Mouse (Mus musculus): ENCODE results near the gene Dll4. TPM values are rescaled to one million over a fixed set of nuclear protein-coding genes. Genes with fewer than 3 reads are reported as not detected.
A peak's percentile ranks its signal among the peaks of the same experiment; 100 is the strongest.

Dll4 gene
- polyA plus RNA-seq, 1 experiment, result 4.1 TPM

DNA sequence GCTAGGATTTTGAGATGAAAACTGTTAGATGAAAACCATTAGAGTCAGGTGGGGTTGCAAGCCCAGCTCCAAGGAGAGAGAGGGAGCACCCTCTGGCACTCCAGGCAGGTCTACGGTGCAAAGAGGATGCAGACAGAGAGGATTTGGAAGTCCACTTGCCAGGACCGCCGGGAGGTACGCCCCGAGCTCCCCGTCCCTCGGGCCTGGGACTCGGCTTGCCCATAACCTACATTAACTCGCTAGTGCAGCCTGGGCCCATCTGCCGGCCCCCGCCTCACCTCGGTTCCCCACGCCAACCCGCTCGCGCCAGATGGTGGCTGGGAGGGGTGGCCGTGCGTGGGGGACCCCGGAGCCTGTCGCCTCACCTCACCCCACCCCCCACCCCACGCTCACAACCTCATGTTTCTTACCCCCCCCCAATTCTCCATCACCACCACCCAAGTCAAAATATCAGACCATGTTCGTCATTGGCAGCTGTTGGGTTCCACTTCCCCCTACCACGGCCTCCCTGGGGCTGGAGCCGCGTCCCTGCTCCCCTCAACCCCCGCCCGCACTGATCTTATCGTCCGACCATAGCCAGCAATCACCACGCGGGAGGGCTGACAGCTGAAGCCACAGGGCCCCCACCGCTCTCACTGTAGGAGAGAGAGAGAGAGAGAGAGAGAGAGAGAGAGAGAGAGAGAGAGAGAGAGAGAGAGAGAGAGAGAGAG is 1.6 kb upstream of the Dll4 start:
- 36% methylated on average over 31 of the region's 32 CpGs for WGBS
- no peak overlapping the region for H3K4me3 ChIP-seq (replicated peaks; ENCODE audit: insufficient read depth, low read depth, low read length)
- TF ChIP-seq CTCF (IDR thresholded peaks at IDR 0.05; ENCODE audit: borderline replicate concordance, insufficient read depth, low read depth, low read length) (no peak), POLR2A (IDR thresholded peaks at IDR 0.05; ENCODE audit: borderline replicate concordance, insufficient read depth, low read length) (no peak)

DNA sequence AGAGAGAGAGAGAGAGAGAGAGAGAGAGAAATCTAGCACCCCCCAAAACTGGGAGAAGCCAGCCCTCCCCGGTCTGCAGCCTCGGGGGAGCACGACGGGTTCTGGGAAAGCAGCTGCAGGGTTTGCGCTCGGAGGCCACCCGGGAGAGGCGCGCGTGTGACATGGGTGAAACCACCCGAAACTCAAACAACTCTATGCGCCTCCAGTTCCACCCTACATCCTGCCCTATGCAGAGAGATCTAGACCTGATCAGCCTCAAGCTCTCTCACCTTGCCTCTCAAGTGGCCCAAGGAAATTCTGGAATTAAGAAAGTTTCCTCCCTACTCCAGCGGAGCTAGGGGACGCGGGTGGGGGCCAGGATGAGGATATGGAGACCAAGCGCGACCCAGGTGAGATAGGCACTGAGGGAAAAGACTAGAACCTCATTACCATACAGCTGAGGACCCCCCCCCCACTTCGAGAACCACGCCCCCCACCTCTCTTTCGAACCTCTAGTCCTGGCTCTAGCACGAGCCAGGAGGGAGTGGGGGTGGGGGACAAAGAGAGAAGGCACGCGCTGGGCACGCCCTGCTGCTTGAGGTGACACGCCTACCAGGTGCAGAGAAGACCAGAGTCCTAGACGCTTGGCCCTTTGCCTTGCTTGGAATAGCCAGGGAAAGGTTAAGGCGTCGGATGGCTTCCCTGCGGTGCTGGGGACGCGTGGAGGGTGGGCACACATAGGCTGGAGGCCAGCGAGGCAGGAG is 837 bp upstream of the Dll4 start:
- peak; percentile 24 to 27 for DNase-seq
- Histone ChIP-seq H3K4me1 (ENCODE audit: control insufficient read depth, insufficient read depth, low read length) (peaks cover 16% of the 10 kb centered on the region), H3K27ac (ENCODE audit: insufficient read depth, low read length) (no peak overlapping the region), H3K27me3 (ENCODE audit: control insufficient read depth, insufficient read depth, low read length) (no peaks in the 10 kb centered on the region), H3K4me3 (replicated peaks; ENCODE audit: insufficient read depth, low read depth, low read length) (no peak overlapping the region)
- TF ChIP-seq POLR2A (IDR thresholded peaks at IDR 0.05; ENCODE audit: borderline replicate concordance, insufficient read depth, low read length), result no peak
- TF ChIP-seq CTCF (IDR thresholded peaks at IDR 0.05; ENCODE audit: borderline replicate concordance, insufficient read depth, low read depth, low read length), result no peak
- 4% methylated on average over 32 of the region's 32 CpGs for WGBS

More for the DNA sequence above, 1.6 kb upstream of the Dll4 start:
- Histone ChIP-seq H3K4me1 (ENCODE audit: control insufficient read depth, insufficient read depth, low read length) (peaks cover 16% of the 10 kb centered on the region), H3K27me3 (ENCODE audit: control insufficient read depth, insufficient read depth, low read length) (no peaks in the 10 kb centered on the region), H3K27ac (ENCODE audit: insufficient read depth, low read length) (no peak overlapping the region)
- DNase-seq, result no peak

DNA sequence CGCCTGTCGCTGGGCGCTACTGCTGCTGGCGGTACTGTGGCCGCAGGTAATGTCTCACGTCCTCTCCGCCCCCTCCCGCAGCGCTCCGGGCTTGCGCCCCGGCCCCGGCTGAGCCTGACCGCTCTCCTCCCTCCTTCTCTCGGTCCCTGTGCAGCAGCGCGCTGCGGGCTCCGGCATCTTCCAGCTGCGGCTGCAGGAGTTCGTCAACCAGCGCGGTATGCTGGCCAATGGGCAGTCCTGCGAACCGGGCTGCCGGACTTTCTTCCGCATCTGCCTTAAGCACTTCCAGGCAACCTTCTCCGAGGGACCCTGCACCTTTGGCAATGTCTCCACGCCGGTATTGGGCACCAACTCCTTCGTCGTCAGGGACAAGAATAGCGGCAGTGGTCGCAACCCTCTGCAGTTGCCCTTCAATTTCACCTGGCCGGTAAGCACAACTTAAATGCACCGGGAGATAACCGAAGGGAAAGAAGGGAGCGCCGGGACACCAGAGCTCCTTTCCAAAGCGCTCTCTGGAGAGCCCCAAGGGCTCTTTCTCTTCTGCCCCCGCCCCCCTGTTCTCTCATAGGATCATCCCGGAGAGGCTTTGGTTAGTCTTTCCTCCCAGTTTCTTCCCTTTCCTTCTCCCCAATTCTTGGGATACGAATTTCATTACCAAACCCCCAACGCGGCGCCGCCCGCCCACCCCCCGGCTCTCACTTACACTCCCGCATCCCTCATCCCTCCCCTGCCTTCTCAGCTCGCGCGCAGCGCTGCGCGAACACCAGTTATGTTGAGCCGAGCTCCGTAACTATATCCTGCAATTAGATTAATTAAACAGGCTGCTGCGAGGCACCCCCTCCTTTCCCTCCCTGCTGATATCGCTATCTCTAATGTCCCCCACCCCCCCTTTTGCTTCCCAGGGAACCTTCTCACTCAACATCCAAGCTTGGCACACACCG is 847 bp downstream of the Dll4 start:
- peaks cover 16% of the 10 kb centered on the region for H3K4me1 ChIP-seq (ENCODE audit: control insufficient read depth, insufficient read depth, low read length)
- H3K27ac ChIP-seq (ENCODE audit: insufficient read depth, low read length), result no peak overlapping the region

DNA sequence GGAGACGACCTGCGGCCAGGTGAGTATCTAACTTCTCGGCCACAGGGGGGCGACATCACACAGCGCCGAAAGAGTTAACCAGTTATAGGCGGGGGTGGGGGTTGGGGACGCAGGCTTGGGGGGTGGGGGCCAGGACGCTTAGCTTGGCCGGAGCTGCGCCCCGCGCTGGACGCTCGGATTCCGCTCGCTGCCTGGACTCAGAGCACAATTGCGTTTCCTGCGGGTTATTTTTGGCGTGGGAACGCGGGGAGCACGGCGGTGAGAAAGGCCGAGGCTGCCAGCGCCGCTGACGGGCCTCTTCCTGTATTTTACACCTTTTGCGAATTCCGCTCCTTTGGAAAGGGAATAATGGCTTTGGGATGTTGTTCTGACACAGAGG is 1.5 kb downstream of the Dll4 start:
- peak; percentile 67 to 77 for DNase-seq
- TF ChIP-seq POLR2A (IDR thresholded peaks at IDR 0.05; ENCODE audit: borderline replicate concordance, insufficient read depth, low read length), result 0 out of 2 replicates have a peak, but pooled peaks have one; percentile 17
- TF ChIP-seq CTCF (IDR thresholded peaks at IDR 0.05; ENCODE audit: borderline replicate concordance, insufficient read depth, low read depth, low read length), result peak; percentile 55; the same call in 1 of the 2 replicates
- no peaks in the 10 kb centered on the region for H3K27me3 ChIP-seq (ENCODE audit: control insufficient read depth, insufficient read depth, low read length)
- WGBS, result under 1% methylated on average over 30 of the region's 30 CpGs
- H3K27ac ChIP-seq (ENCODE audit: insufficient read depth, low read length), result no peak overlapping the region
- H3K4me1 ChIP-seq (ENCODE audit: control insufficient read depth, insufficient read depth, low read length), result peaks cover 16% of the 10 kb centered on the region
- peak overlapping the region; percentile 61 for H3K4me3 ChIP-seq (replicated peaks; ENCODE audit: insufficient read depth, low read depth, low read length)

More for the DNA sequence above, 847 bp downstream of the Dll4 start:
- H3K4me3 ChIP-seq (replicated peaks; ENCODE audit: insufficient read depth, low read depth, low read length), result peak overlapping the region; percentile 61
- WGBS, result 1% methylated on average over 60 of the region's 61 CpGs
- peak in 1 of 2 experiments; percentile 41 for DNase-seq
- no peak for TF ChIP-seq CTCF (IDR thresholded peaks at IDR 0.05; ENCODE audit: borderline replicate concordance, insufficient read depth, low read depth, low read length)
- no peak for TF ChIP-seq POLR2A (IDR thresholded peaks at IDR 0.05; ENCODE audit: borderline replicate concordance, insufficient read depth, low read length)
- no peaks in the 10 kb centered on the region for H3K27me3 ChIP-seq (ENCODE audit: control insufficient read depth, insufficient read depth, low read length)

DNA sequence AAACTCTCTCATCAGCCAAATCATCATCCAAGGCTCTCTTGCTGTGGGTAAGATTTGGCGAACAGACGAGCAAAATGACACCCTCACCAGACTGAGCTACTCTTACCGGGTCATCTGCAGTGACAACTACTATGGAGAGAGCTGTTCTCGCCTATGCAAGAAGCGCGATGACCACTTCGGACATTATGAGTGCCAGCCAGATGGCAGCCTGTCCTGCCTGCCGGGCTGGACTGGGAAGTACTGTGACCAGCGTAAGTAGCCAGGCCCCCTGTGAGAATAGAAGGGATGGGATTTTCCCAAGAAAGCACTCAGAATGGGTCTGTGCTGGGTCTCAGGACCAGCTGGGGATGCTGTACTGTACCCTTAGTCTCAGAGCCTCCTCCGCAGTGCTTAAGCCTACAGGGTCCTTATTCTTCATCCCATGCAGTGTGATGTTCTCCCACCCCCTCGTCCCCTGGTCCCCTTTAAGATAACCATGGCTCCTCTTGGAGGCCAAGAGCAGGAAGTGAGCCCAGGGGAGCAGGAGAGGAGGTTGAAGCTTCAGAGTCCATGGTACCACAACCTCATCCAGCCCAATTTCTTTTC is 2.5 kb downstream of the Dll4 start:
- 17% methylated on average over 11 of the region's 11 CpGs for WGBS
- H3K27me3 ChIP-seq (ENCODE audit: control insufficient read depth, insufficient read depth, low read length), result no peaks in the 10 kb centered on the region
- no peak overlapping the region for H3K27ac ChIP-seq (ENCODE audit: insufficient read depth, low read length)
- H3K4me1 ChIP-seq (ENCODE audit: control insufficient read depth, insufficient read depth, low read length), result peaks cover 16% of the 10 kb centered on the region
- no peak for TF ChIP-seq CTCF (IDR thresholded peaks at IDR 0.05; ENCODE audit: borderline replicate concordance, insufficient read depth, low read depth, low read length)
- no peak for TF ChIP-seq POLR2A (IDR thresholded peaks at IDR 0.05; ENCODE audit: borderline replicate concordance, insufficient read depth, low read length)
- DNase-seq, result peak; percentile 50 to 56
- peak overlapping the region; percentile 7 for H3K4me3 ChIP-seq (replicated peaks; ENCODE audit: insufficient read depth, low read depth, low read length)

DNA sequence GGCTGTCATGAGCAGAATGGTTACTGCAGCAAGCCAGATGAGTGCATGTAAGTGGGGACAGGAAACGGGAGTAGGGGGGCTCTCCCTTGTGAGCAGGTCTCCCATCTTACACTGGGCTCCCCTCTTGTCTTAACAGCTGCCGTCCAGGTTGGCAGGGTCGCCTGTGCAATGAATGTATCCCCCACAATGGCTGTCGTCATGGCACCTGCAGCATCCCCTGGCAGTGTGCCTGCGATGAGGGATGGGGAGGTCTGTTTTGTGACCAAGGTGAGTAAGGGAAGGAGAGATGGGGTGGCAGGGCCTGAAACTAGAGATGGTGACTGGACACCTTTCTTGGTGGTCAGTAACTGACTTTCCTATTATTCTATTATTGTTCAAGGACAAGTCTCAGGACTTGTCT is 3.0 kb downstream of the Dll4 start:
- WGBS, result 52% methylated on average over 5 of the region's 5 CpGs
- Histone ChIP-seq H3K27me3 (ENCODE audit: control insufficient read depth, insufficient read depth, low read length) (no peaks in the 10 kb centered on the region), H3K4me3 (replicated peaks; ENCODE audit: insufficient read depth, low read depth, low read length) (no peak overlapping the region), H3K4me1 (ENCODE audit: control insufficient read depth, insufficient read depth, low read length) (peaks cover 16% of the 10 kb centered on the region), H3K27ac (ENCODE audit: insufficient read depth, low read length) (no peak overlapping the region)
- TF ChIP-seq CTCF (IDR thresholded peaks at IDR 0.05; ENCODE audit: borderline replicate concordance, insufficient read depth, low read depth, low read length) (no peak), POLR2A (IDR thresholded peaks at IDR 0.05; ENCODE audit: borderline replicate concordance, insufficient read depth, low read length) (no peak)
- DNase-seq, result no peak
